Mouse (Mus musculus) cerebellum, adult (tissue): ENCODE results near the gene Arhgef12.
A peak's percentile ranks its signal among the peaks of the same experiment; 100 is the strongest.
"Not testable (repeated sequence)": the region's sequence is repeated elsewhere in the genome, so short reads cannot be mapped to it uniquely, and the experiment has no call there.

Experiments used
- ATAC-seq: cut with Nextera tagmentation; 2 replicates; pipeline ENCODE4 v1.9.2; 2017; ENCODE audit warnings: mild to moderate bottlenecking, moderate library complexity, mixed read lengths; ENCODE audit not compliant: insufficient number of reproducible peaks, low FRiP score, low TSS enrichment

Arhgef12 gene

GRCm38 (mm10) chr9:43014886-43015285, 92.2 kb downstream of the Arhgef12 start:
- no peak for ATAC-seq

GRCm38 (mm10) chr9:43012541-43012940, 94.5 kb downstream of the Arhgef12 start:
- ATAC-seq = no peak

GRCm38 (mm10) chr9:43011061-43011460, 96.0 kb downstream of the Arhgef12 start:
- ATAC-seq = no peak

- ATAC-seq = no peak
Measured at GRCm38 (mm10) chr9:43003881-43004280, 103.2 kb downstream of the Arhgef12 start.

- ATAC-seq = no peak
Measured at GRCm38 (mm10) chr9:43003017-43003416, 104.0 kb downstream of the Arhgef12 start.

- no peak for ATAC-seq
Measured at GRCm38 (mm10) chr9:43000595-43001250, 106.3 kb downstream of the Arhgef12 start.

GRCm38 (mm10) chr9:43000070-43000469, 107.0 kb downstream of the Arhgef12 start:
- ATAC-seq = no peak

GRCm38 (mm10) chr9:42997526-42997925, 109.5 kb downstream of the Arhgef12 start:
- ATAC-seq = no peak

- ATAC-seq = no peak
Measured at GRCm38 (mm10) chr9:42995298-42995697, 111.7 kb downstream of the Arhgef12 start.

GRCm38 (mm10) chr9:42994708-42995107, 112.3 kb downstream of the Arhgef12 start:
- ATAC-seq = no peak

GRCm38 (mm10) chr9:42993659-42994058, 113.4 kb downstream of the Arhgef12 start:
- no peak for ATAC-seq

- ATAC-seq = no peak
Measured at GRCm38 (mm10) chr9:42987988-42988387, 119.1 kb downstream of the Arhgef12 start.

GRCm38 (mm10) chr9:42968894-42969521, 138.0 kb downstream of the Arhgef12 start:
- no peak for ATAC-seq

GRCm38 (mm10) chr9:42967731-42968130, 139.3 kb downstream of the Arhgef12 start:
- no peak for ATAC-seq

- not testable (repeated sequence) for ATAC-seq
Measured at GRCm38 (mm10) chr9:42964809-42965208, 142.2 kb downstream of the Arhgef12 start.

GRCm38 (mm10) chr9:42964366-42964765, 142.7 kb downstream of the Arhgef12 start:
- ATAC-seq = no peak

- ATAC-seq = no peak
Measured at GRCm38 (mm10) chr9:42962506-42962905, 144.5 kb downstream of the Arhgef12 start.

GRCm38 (mm10) chr9:42958401-42958800, 148.6 kb downstream of the Arhgef12 start:
- ATAC-seq = no peak

GRCm38 (mm10) chr9:42948381-42948780, 158.7 kb downstream of the Arhgef12 start:
- ATAC-seq = no peak

- ATAC-seq = no peak
Measured at GRCm38 (mm10) chr9:42945174-42945573, 161.9 kb downstream of the Arhgef12 start.

GRCm38 (mm10) chr9:42944536-42945006, 162.5 kb downstream of the Arhgef12 start:
- ATAC-seq = peak; percentile 46
